Comparison of ENCODE assay signal across 8 mouse cellular contexts in the genomic region with DNA sequence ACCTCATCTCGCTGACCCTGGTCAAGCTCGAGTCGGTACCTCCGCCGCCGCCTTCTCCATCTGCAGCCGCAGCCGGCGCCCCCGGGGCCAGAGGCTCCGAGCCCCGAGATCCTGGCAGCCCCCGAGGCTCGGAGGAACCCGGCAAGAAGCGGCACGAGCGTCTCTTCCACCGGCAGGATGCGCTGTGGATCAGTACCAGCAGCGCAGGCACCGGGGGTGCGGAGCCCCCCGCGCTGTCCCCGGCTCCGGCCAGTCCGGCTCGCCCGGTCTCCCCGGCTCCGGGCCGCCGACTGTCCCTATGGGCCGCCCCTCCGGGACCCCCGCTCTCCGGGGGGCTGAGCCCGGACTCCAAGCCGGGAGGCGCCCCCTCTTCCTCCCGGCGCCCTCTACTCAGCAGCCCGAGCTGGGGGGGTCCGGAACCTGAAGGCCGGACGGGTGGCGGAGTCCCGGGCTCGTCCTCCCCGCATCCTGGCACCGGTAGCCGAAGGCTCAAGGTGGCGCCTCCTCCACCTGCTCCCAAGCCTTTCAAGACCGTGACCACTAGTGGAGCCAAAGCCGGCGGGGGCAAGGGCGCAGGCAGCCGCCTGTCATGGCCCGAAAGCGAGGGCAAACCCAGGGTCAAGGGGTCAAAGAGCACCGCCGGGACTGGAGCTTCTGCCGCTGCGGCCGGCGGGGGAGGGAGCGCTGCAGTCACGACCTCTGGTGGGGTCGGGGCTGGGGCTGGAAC. TPM values are rescaled to one million over a fixed set of nuclear protein-coding genes. Genes with fewer than 3 reads are reported as not detected.
DNase-seq lines count a peak whose midpoint lies in the region; ATAC-seq lines count a peak whose summit lies in the region.

No protein-coding gene starts in this region.

- peak overlapping the region; percentile 53 for H3K4me3 ChIP-seq in kidney, embryonic 15.5 days (replicated peaks)
- peak overlapping the region; percentile 78 for H3K4me3 ChIP-seq in hindbrain, embryonic 10.5 days
- peak overlapping the region; percentile 34 for H3K4me3 ChIP-seq in liver, embryonic 16.5 days (ENCODE audit: low read depth, low read length)

- peak overlapping the region; percentile 47 for H3K9ac ChIP-seq in kidney, embryonic 15.5 days
- H3K9ac ChIP-seq in liver, embryonic 16.5 days (ENCODE audit: low read depth, low read length): no peak overlapping the region

- ATAC-seq in kidney, embryonic 15.5 days (replicated peaks; ENCODE audit: low FRiP score): 0 out of 2 replicates have a peak, but pooled peaks have one; percentile 10
- ATAC-seq in liver, embryonic 16.5 days (ENCODE audit: low read depth): peak; percentile 6; the same call in 1 of the 2 replicates

- peak overlapping the region; percentile 93 for H3K4me2 ChIP-seq in kidney, embryonic 15.5 days
- H3K4me2 ChIP-seq in liver, embryonic 16.5 days (ENCODE audit: low read depth, low read length): peak overlapping the region; percentile 61

- no peak for DNase-seq in kidney, postnatal 25 days
- peak; percentile 76 to 80 for DNase-seq in cerebellum, postnatal 14 days
- peak; percentile 38 for DNase-seq in hindbrain, embryonic 10.5 days (ENCODE audit: low spot score)
- DNase-seq in frontal cortex, adult 2 months (ENCODE audit: extremely low spot score in 1 of 2, low spot score in 1 of 2): no peak
- DNase-seq in urinary bladder, postnatal 14 days (ENCODE audit: low spot score): no peak
- no peak for DNase-seq in adrenal gland, adult 18-20 months (ENCODE audit: low spot score in 2 of 2)

- no peak overlapping the region for H3K27ac ChIP-seq in kidney, embryonic 15.5 days
- H3K27ac ChIP-seq in hindbrain, embryonic 10.5 days: peak overlapping the region; percentile 84
- H3K27ac ChIP-seq in liver, embryonic 16.5 days (ENCODE audit: low read length): no peak overlapping the region

- peaks cover 99% of the 10 kb centered on the region for H3K27me3 ChIP-seq in kidney, embryonic 15.5 days
- peaks cover 100% of the 10 kb centered on the region for H3K27me3 ChIP-seq in hindbrain, embryonic 10.5 days (ENCODE audit: insufficient read depth, poor library complexity, severe bottlenecking)
- H3K27me3 ChIP-seq in liver, embryonic 16.5 days (ENCODE audit: control insufficient read depth, insufficient read depth, low read depth, low read length): peaks cover 30% of the 10 kb centered on the region

- H3K9me3 ChIP-seq in kidney, embryonic 15.5 days (replicated peaks): no peaks in the 10 kb centered on the region
- H3K9me3 ChIP-seq in hindbrain, embryonic 10.5 days: no peaks in the 10 kb centered on the region
- H3K9me3 ChIP-seq in liver, embryonic 16.5 days (replicated peaks; ENCODE audit: control insufficient read depth, low read length): no peaks in the 10 kb centered on the region

- H3K4me1 ChIP-seq in kidney, embryonic 15.5 days: peaks cover 50% of the 10 kb centered on the region
- H3K4me1 ChIP-seq in hindbrain, embryonic 10.5 days (replicated peaks): peaks cover 66% of the 10 kb centered on the region
- peaks cover 21% of the 10 kb centered on the region for H3K4me1 ChIP-seq in liver, embryonic 16.5 days (ENCODE audit: control insufficient read depth, low read depth, low read length)

- no peaks in the 10 kb centered on the region for H3K36me3 ChIP-seq in kidney, embryonic 15.5 days
- no peaks in the 10 kb centered on the region for H3K36me3 ChIP-seq in hindbrain, embryonic 10.5 days
- no peaks in the 10 kb centered on the region for H3K36me3 ChIP-seq in liver, embryonic 16.5 days (ENCODE audit: control insufficient read depth, insufficient read depth)

- WGBS in kidney, embryonic 15.5 days: 2% methylated on average over 69 of the region's 70 CpGs
- under 1% methylated on average over 70 of the region's 70 CpGs for WGBS in hindbrain, embryonic 10.5 days
- 52% methylated on average over 70 of the region's 70 CpGs for WGBS in liver, embryonic 16.5 days (ENCODE audit: insufficient replicate concordance)

RNA-seq across cellular contexts. Expression of a gene that starts 4.7 kb away (rescaled TPM):
- polyA plus RNA-seq in kidney, embryonic 15.5 days (2015; fragmentation: Nextera tagmentation; extraction: Ambion mirVana): 0.04 and 0.42 TPM in 2 replicates
- polyA plus RNA-seq in hindbrain, embryonic 10.5 days (2016; fragmentation: Nextera tagmentation; extraction: Ambion mirVana): 0.12 and 0.33 TPM in 2 replicates
- 0.71 and 1.2 TPM in 2 replicates for polyA plus RNA-seq in liver, embryonic 16.5 days (2015; fragmentation: Nextera tagmentation; extraction: Ambion mirVana)
- 450 and 465 TPM in 2 replicates for polyA plus RNA-seq in frontal cortex, adult 2 months (2012; rRNA removed)
- total RNA-seq in adrenal gland, adult 18-20 months (2021): 1 to 10 TPM; 3.1 to 3.2 TPM

RNA-seq across cellular contexts. Expression of a gene that starts 9.8 kb away (rescaled TPM):
- 185 and 189 TPM in 2 replicates for polyA plus RNA-seq in kidney, embryonic 15.5 days (2015; fragmentation: Nextera tagmentation; extraction: Ambion mirVana)
- 177 and 187 TPM in 2 replicates for polyA plus RNA-seq in hindbrain, embryonic 10.5 days (2016; fragmentation: Nextera tagmentation; extraction: Ambion mirVana)
- polyA plus RNA-seq in liver, embryonic 16.5 days (2015; fragmentation: Nextera tagmentation; extraction: Ambion mirVana): 87.4 and 96.7 TPM in 2 replicates
- polyA plus RNA-seq in frontal cortex, adult 2 months (2012; rRNA removed): 89.9 and 91.7 TPM in 2 replicates
- 100 to 1,000 TPM; 106 to 107 TPM for total RNA-seq in adrenal gland, adult 18-20 months (2021)

RNA-seq across cellular contexts. Expression of a gene that starts 16.5 kb away (rescaled TPM):
- polyA plus RNA-seq in kidney, embryonic 15.5 days (2015; fragmentation: Nextera tagmentation; extraction: Ambion mirVana): 1,852 and 1,884 TPM in 2 replicates
- 2,665 and 2,802 TPM in 2 replicates for polyA plus RNA-seq in hindbrain, embryonic 10.5 days (2016; fragmentation: Nextera tagmentation; extraction: Ambion mirVana)
- 293 and 317 TPM in 2 replicates for polyA plus RNA-seq in liver, embryonic 16.5 days (2015; fragmentation: Nextera tagmentation; extraction: Ambion mirVana)
- polyA plus RNA-seq in frontal cortex, adult 2 months (2012; rRNA removed): 154 and 167 TPM in 2 replicates
- 100 to 1,000 TPM; 138 to 172 TPM for total RNA-seq in adrenal gland, adult 18-20 months (2021)

RNA-seq across cellular contexts. Expression of a gene that starts 19.8 kb away (rescaled TPM):
- polyA plus RNA-seq in kidney, embryonic 15.5 days (2015; fragmentation: Nextera tagmentation; extraction: Ambion mirVana): 1.1 and 1.4 TPM in 2 replicates
- 1.2 and 1.6 TPM in 2 replicates for polyA plus RNA-seq in hindbrain, embryonic 10.5 days (2016; fragmentation: Nextera tagmentation; extraction: Ambion mirVana)
- polyA plus RNA-seq in liver, embryonic 16.5 days (2015; fragmentation: Nextera tagmentation; extraction: Ambion mirVana): not detected in 2 replicates
- 13.2 and 14.4 TPM in 2 replicates for polyA plus RNA-seq in frontal cortex, adult 2 months (2012; rRNA removed)
- 1 to 10 TPM; 6.3 to 6.8 TPM for total RNA-seq in adrenal gland, adult 18-20 months (2021)

RNA-seq across cellular contexts. Expression of a gene that starts 31.8 kb away (rescaled TPM):
- 9.9 and 12.3 TPM in 2 replicates for polyA plus RNA-seq in kidney, embryonic 15.5 days (2015; fragmentation: Nextera tagmentation; extraction: Ambion mirVana)
- polyA plus RNA-seq in hindbrain, embryonic 10.5 days (2016; fragmentation: Nextera tagmentation; extraction: Ambion mirVana): 0.06 and 0.34 TPM in 2 replicates
- 0.04 TPM in 1 of 2 replicates, not detected in the other for polyA plus RNA-seq in liver, embryonic 16.5 days (2015; fragmentation: Nextera tagmentation; extraction: Ambion mirVana)
- 0.70 and 1.0 TPM in 2 replicates for polyA plus RNA-seq in frontal cortex, adult 2 months (2012; rRNA removed)
- under 1 TPM; 0.42 to 0.56 TPM for total RNA-seq in adrenal gland, adult 18-20 months (2021)

Comparison
In these comparisons a context has a peak if more than half of its experiments do, and no peak if none do; other contexts are left out.
1. DNase-seq: peak in cerebellum, postnatal 14 days (2 of 2) and hindbrain, embryonic 10.5 days (single experiment); none in kidney, postnatal 25 days (0 of 2), frontal cortex, adult 2 months (0 of 2), urinary bladder, postnatal 14 days (single experiment) and adrenal gland, adult 18-20 months (0 of 2).
2. RNA of a gene that starts 4.7 kb away (polyA plus RNA-seq): 450 to 465 TPM in frontal cortex, adult 2 months; 0.71 to 1.2 TPM in liver, embryonic 16.5 days, 0.04 to 0.42 TPM in kidney, embryonic 15.5 days and 0.12 to 0.33 TPM in hindbrain, embryonic 10.5 days; every median in the first group is over 100 times any median in the second.
3. Peak in every context shown above with its lines, with median percentiles within 50 percentile points of each other: H3K4me3 ChIP-seq.